Mouse (Mus musculus): ENCODE results near the gene Sin3a. TPM values are rescaled to one million over a fixed set of nuclear protein-coding genes. Genes with fewer than 3 reads are reported as not detected.

The Sin3a gene
- polyA plus RNA-seq, 1 experiment from 2014 or later = 28.2 TPM

GRCm38 (mm10) chr9:57157499-57157898 is 85.7 kb downstream of the Sin3a start:
- peaks cover 22% of the 10 kb centered on the region for H3K4me1 ChIP-seq (replicated peaks; ENCODE audit: control insufficient read depth, insufficient read depth, low read length)
- 30% methylated on average over 13 of the region's 13 CpGs for WGBS
- 0 out of 2 replicates have a peak, but pooled peaks cover 4% of the 10 kb centered on the region for H3K27me3 ChIP-seq (replicated peaks; ENCODE audit: control insufficient read depth, insufficient read depth, low read length)
- no peaks in the 10 kb centered on the region for H3K9me3 ChIP-seq (ENCODE audit: control insufficient read depth, low read length)
- H3K9ac ChIP-seq (replicated peaks; ENCODE audit: low read depth, low read length) = peak overlapping the region; percentile 85
- H3K4me2 ChIP-seq (ENCODE audit: low read length) = peak overlapping the region; percentile 83
- H3K4me3 ChIP-seq (replicated peaks; ENCODE audit: low read length) = peak overlapping the region; percentile 73
- no peak for ATAC-seq
- H3K27ac ChIP-seq (ENCODE audit: low read length) = no peak overlapping the region; the same call in 1 of the 2 replicates
- no peaks in the 10 kb centered on the region for H3K36me3 ChIP-seq (ENCODE audit: control insufficient read depth, insufficient read depth)

- Histone ChIP-seq H3K4me2 (ENCODE audit: low read length) (peak within 1 kb of the TSS; percentile 83), H3K4me3 (replicated peaks; ENCODE audit: low read length) (peak within 1 kb of the TSS; percentile 73), H3K27me3 (replicated peaks; ENCODE audit: control insufficient read depth, insufficient read depth, low read length) (0 out of 2 replicates have a peak, but pooled peaks cover 4% of the 10 kb centered on the region), H3K27ac (ENCODE audit: low read length) (peak within 1 kb of the TSS; percentile 74), H3K36me3 (ENCODE audit: control insufficient read depth, insufficient read depth) (no peaks in the 10 kb centered on the region), H3K9ac (replicated peaks; ENCODE audit: low read depth, low read length) (peak within 1 kb of the TSS; percentile 85), H3K9me3 (ENCODE audit: control insufficient read depth, low read length) (no peaks in the 10 kb centered on the region), H3K4me1 (replicated peaks; ENCODE audit: control insufficient read depth, insufficient read depth, low read length) (peaks cover 22% of the 10 kb centered on the region)
- WGBS = 0% methylated on average over 24 of the region's 24 CpGs
- peak; percentile 95 for ATAC-seq
Observed at GRCm38 (mm10) chr9:57158013-57158470, 86.2 kb downstream of the Sin3a start, which contains the start of gene Commd4. TSS of gene Commd4 (minus strand) at chr9:57158331.

- 31% methylated on average over 11 of the region's 11 CpGs for WGBS
- ATAC-seq = peak; percentile 50
- H3K36me3 ChIP-seq (ENCODE audit: control insufficient read depth, insufficient read depth) = no peaks in the 10 kb centered on the region
Observed at GRCm38 (mm10) chr9:57158506-57158905, 86.7 kb downstream of the Sin3a start.

GRCm38 (mm10) chr9:57162496-57162895 is 90.7 kb downstream of the Sin3a start:
- no peak overlapping the region for H3K27ac ChIP-seq (ENCODE audit: low read length)
- H3K9ac ChIP-seq (replicated peaks; ENCODE audit: low read depth, low read length) = no peak overlapping the region
- no peak overlapping the region for H3K4me3 ChIP-seq (replicated peaks; ENCODE audit: low read length)
- no peaks in the 10 kb centered on the region for H3K36me3 ChIP-seq (ENCODE audit: control insufficient read depth, insufficient read depth)
- H3K9me3 ChIP-seq (ENCODE audit: control insufficient read depth, low read length) = no peaks in the 10 kb centered on the region
- no peak overlapping the region for H3K4me2 ChIP-seq (ENCODE audit: low read length)
- 0 out of 2 replicates have a peak, but pooled peaks cover 4% of the 10 kb centered on the region for H3K27me3 ChIP-seq (replicated peaks; ENCODE audit: control insufficient read depth, insufficient read depth, low read length)
- H3K4me1 ChIP-seq (replicated peaks; ENCODE audit: control insufficient read depth, insufficient read depth, low read length) = peaks cover 8% of the 10 kb centered on the region
- ATAC-seq = no peak
- WGBS = 26% methylated on average over 3 of the region's 3 CpGs

More at GRCm38 (mm10) chr9:57158506-57158905, 86.7 kb downstream of the Sin3a start:
- Histone ChIP-seq H3K9me3 (ENCODE audit: control insufficient read depth, low read length) (no peaks in the 10 kb centered on the region), H3K4me1 (replicated peaks; ENCODE audit: control insufficient read depth, insufficient read depth, low read length) (peaks cover 22% of the 10 kb centered on the region), H3K27ac (ENCODE audit: low read length) (peak overlapping the region; percentile 74), H3K9ac (replicated peaks; ENCODE audit: low read depth, low read length) (peak overlapping the region; percentile 57), H3K27me3 (replicated peaks; ENCODE audit: control insufficient read depth, insufficient read depth, low read length) (0 out of 2 replicates have a peak, but pooled peaks cover 4% of the 10 kb centered on the region), H3K4me2 (ENCODE audit: low read length) (peak overlapping the region; percentile 65), H3K4me3 (replicated peaks; ENCODE audit: low read length) (peak overlapping the region; percentile 73)

- WGBS = 45% methylated on average over 2 of the region's 2 CpGs
- H3K4me1 ChIP-seq (replicated peaks; ENCODE audit: control insufficient read depth, insufficient read depth, low read length) = peaks cover 4% of the 10 kb centered on the region
- H3K4me3 ChIP-seq (replicated peaks; ENCODE audit: low read length) = no peak overlapping the region
- H3K27ac ChIP-seq (ENCODE audit: low read length) = no peak overlapping the region
- no peak overlapping the region for H3K9ac ChIP-seq (replicated peaks; ENCODE audit: low read depth, low read length)
- no peaks in the 10 kb centered on the region for H3K36me3 ChIP-seq (ENCODE audit: control insufficient read depth, insufficient read depth)
- no peak overlapping the region for H3K4me2 ChIP-seq (ENCODE audit: low read length)
- H3K27me3 ChIP-seq (replicated peaks; ENCODE audit: control insufficient read depth, insufficient read depth, low read length) = 0 out of 2 replicates have a peak, but pooled peaks cover 4% of the 10 kb centered on the region
- ATAC-seq = no peak
- no peaks in the 10 kb centered on the region for H3K9me3 ChIP-seq (ENCODE audit: control insufficient read depth, low read length)
Observed at GRCm38 (mm10) chr9:57163137-57163536, 91.3 kb downstream of the Sin3a start.

GRCm38 (mm10) chr9:57166173-57166572 is 94.3 kb downstream of the Sin3a start:
- Histone ChIP-seq H3K36me3 (ENCODE audit: control insufficient read depth, insufficient read depth) (no peaks in the 10 kb centered on the region), H3K9ac (replicated peaks; ENCODE audit: low read depth, low read length) (no peak overlapping the region), H3K4me3 (replicated peaks; ENCODE audit: low read length) (no peak overlapping the region), H3K27ac (ENCODE audit: low read length) (no peak overlapping the region), H3K27me3 (replicated peaks; ENCODE audit: control insufficient read depth, insufficient read depth, low read length) (no peaks in the 10 kb centered on the region), H3K4me1 (replicated peaks; ENCODE audit: control insufficient read depth, insufficient read depth, low read length) (no peaks in the 10 kb centered on the region), H3K9me3 (ENCODE audit: control insufficient read depth, low read length) (no peaks in the 10 kb centered on the region), H3K4me2 (ENCODE audit: low read length) (no peak overlapping the region)
- no peak for ATAC-seq
- 76% methylated on average over 2 of the region's 2 CpGs for WGBS

GRCm38 (mm10) chr9:57168411-57168810 is 96.6 kb downstream of the Sin3a start:
- H3K9me3 ChIP-seq (ENCODE audit: control insufficient read depth, low read length) = no peaks in the 10 kb centered on the region
- H3K9ac ChIP-seq (replicated peaks; ENCODE audit: low read depth, low read length) = no peak overlapping the region
- 81% methylated on average over 5 of the region's 5 CpGs for WGBS

More at GRCm38 (mm10) chr9:57168411-57168810, 96.6 kb downstream of the Sin3a start:
- no peak for ATAC-seq
- no peak overlapping the region for H3K4me2 ChIP-seq (ENCODE audit: low read length)
- no peaks in the 10 kb centered on the region for H3K4me1 ChIP-seq (replicated peaks; ENCODE audit: control insufficient read depth, insufficient read depth, low read length)
- no peaks in the 10 kb centered on the region for H3K27me3 ChIP-seq (replicated peaks; ENCODE audit: control insufficient read depth, insufficient read depth, low read length)
- H3K4me3 ChIP-seq (replicated peaks; ENCODE audit: low read length) = no peak overlapping the region
- H3K36me3 ChIP-seq (ENCODE audit: control insufficient read depth, insufficient read depth) = no peaks in the 10 kb centered on the region
- no peak overlapping the region for H3K27ac ChIP-seq (ENCODE audit: low read length)

Other genes starting within 250 kb of the Sin3a start
- not detected in 2 replicates for gene Odf3l1, start 207.4 kb upstream of the Sin3a start, polyA plus RNA-seq (2015; fragmentation: Nextera tagmentation; extraction: Ambion mirVana)
- gene Cspg4, start 207.0 kb upstream of the Sin3a start, polyA plus RNA-seq (2015; fragmentation: Nextera tagmentation; extraction: Ambion mirVana) = 7.2 and 8.0 TPM in 2 replicates
- 2.2 and 3.1 TPM in 2 replicates for gene Snx33, start 143.7 kb upstream of the Sin3a start, polyA plus RNA-seq (2015; fragmentation: Nextera tagmentation; extraction: Ambion mirVana)
- 79.4 and 81.1 TPM in 2 replicates for gene Imp3, start 134.6 kb upstream of the Sin3a start, polyA plus RNA-seq (2015; fragmentation: Nextera tagmentation; extraction: Ambion mirVana)
- gene Snupn, start 121.2 kb upstream of the Sin3a start, polyA plus RNA-seq (2015; fragmentation: Nextera tagmentation; extraction: Ambion mirVana) = 34.0 and 35.3 TPM in 2 replicates
- gene Ptpn9, start 77.1 kb upstream of the Sin3a start, polyA plus RNA-seq (2015; fragmentation: Nextera tagmentation; extraction: Ambion mirVana) = 24.7 and 26.9 TPM in 2 replicates
- gene Man2c1, start 58.6 kb downstream of the Sin3a start, polyA plus RNA-seq (2015; fragmentation: Nextera tagmentation; extraction: Ambion mirVana) = 66.4 and 95.4 TPM in 2 replicates
- 7.5 and 10.6 TPM in 2 replicates for gene Neil1, start 76.3 kb downstream of the Sin3a start, polyA plus RNA-seq (2015; fragmentation: Nextera tagmentation; extraction: Ambion mirVana)
- gene Commd4, start 86.3 kb downstream of the Sin3a start, polyA plus RNA-seq (2015; fragmentation: Nextera tagmentation; extraction: Ambion mirVana) = 185 and 213 TPM in 2 replicates
- not detected in 2 replicates for gene Trcg1, start 164.5 kb downstream of the Sin3a start, polyA plus RNA-seq (2015; fragmentation: Nextera tagmentation; extraction: Ambion mirVana)
- 4.7 and 5.6 TPM in 2 replicates for gene 1700017B05Rik, start 190.6 kb downstream of the Sin3a start, polyA plus RNA-seq (2015; fragmentation: Nextera tagmentation; extraction: Ambion mirVana)

Measured in forebrain, embryonic 16.5 days (tissue).